Mouse (Mus musculus) CH12.LX (cell line): ENCODE data around the gene Akr1b8. TPM values are rescaled to one million over a fixed set of nuclear protein-coding genes. Genes with fewer than 3 reads are reported as not detected.

Experiments used
- DNase-seq: peaks from one replicate; pipeline ENCODE4 v3.0.0-alpha.2; 2013; ENCODE audit errors: extremely low read depth
- H3K27ac ChIP-seq: 2 replicates; pipeline ENCODE4 v1.5.1; 2012; ENCODE audit warnings: low read depth, mild to moderate bottlenecking, control low read depth, moderate library complexity; ENCODE audit not compliant: insufficient read depth
- H3K27me3 ChIP-seq: replicated peaks from 2 replicates; pipeline ENCODE3; 2012; ENCODE audit warnings: inconsistent platforms
- H3K36me3 ChIP-seq, 2 experiments: replicated peaks in 1 of 2; 2 replicates each; pipeline versions ENCODE3 to v1.6.1; 2012; ENCODE audit warnings: inconsistent platforms in 1 of 2, low read length in 1 of 2, mild to moderate bottlenecking in 1 of 2, mixed read lengths in 1 of 2, moderate library complexity in 1 of 2; ENCODE audit not compliant: control insufficient read depth in 1 of 2, insufficient read depth in 1 of 2
- H3K4me1 ChIP-seq, 2 experiments: 2 replicates each; pipeline ENCODE4 v1.6.1; 2012; ENCODE audit warnings: inconsistent platforms in 1 of 2, moderate library complexity in 1 of 2; ENCODE audit not compliant: insufficient read depth in 2 of 2, control insufficient read depth in 1 of 2
- H3K4me2 ChIP-seq: 2 replicates; pipeline ENCODE4 v1.6.1; 2012; ENCODE audit warnings: low read depth, mild to moderate bottlenecking, control low read depth; ENCODE audit not compliant: poor library complexity, insufficient read depth, severe bottlenecking
- H3K4me3 ChIP-seq, 3 experiments: fragments of 150-350 bp in 1 of 3; sonication (generic) in 1 of 3; replicated peaks in 1 of 3; 2 replicates each; pipeline versions ENCODE3 to v1.5.1; 2011 to 2012; ENCODE audit warnings: low read depth in 2 of 3, low read length in 2 of 3, mild to moderate bottlenecking in 2 of 3, moderate library complexity in 2 of 3, control low read depth in 1 of 3, improper control_type of control experiment in 1 of 3, inconsistent platforms in 1 of 3, mixed read lengths in 1 of 3; ENCODE audit not compliant: poor library complexity in 1 of 3
- H3K79me2 ChIP-seq: replicated peaks from 2 replicates; pipeline ENCODE4 v1.6.1; 2012; ENCODE audit warnings: mild to moderate bottlenecking, moderate library complexity; ENCODE audit not compliant: control insufficient read depth, poor library complexity, insufficient read depth, severe bottlenecking; ENCODE audit errors: extremely low read depth
- H3K9ac ChIP-seq: 2 replicates; pipeline ENCODE4 v1.6.1; 2012; ENCODE audit warnings: low read depth, mild to moderate bottlenecking, control low read depth, moderate library complexity; ENCODE audit not compliant: insufficient read depth
- H3K9me3 ChIP-seq: replicated peaks from 2 replicates; pipeline ENCODE3; 2012; ENCODE audit warnings: low read length, inconsistent platforms, mixed read lengths
- CHD1 ChIP-seq: IDR thresholded peaks from 2 replicates; pipeline ENCODE4 v1.6.1; 2012; ENCODE audit warnings: low read depth, low read length, improper control_type of control experiment, inconsistent platforms
- CTCF ChIP-seq, 2 experiments: IDR thresholded peaks in 1 of 2; conservative IDR thresholded peaks in 1 of 2; 2 replicates each; pipeline ENCODE4 v1.5.1; 2011 to 2012; ENCODE audit warnings: low read depth in 2 of 2, low read length in 2 of 2, improper control_type of control experiment in 1 of 2, inconsistent platforms in 1 of 2, mild to moderate bottlenecking in 1 of 2, moderate library complexity in 1 of 2
- GABPA ChIP-seq: IDR thresholded peaks from 2 replicates; pipeline ENCODE4 v1.6.1; 2012; ENCODE audit warnings: low read depth, low read length, improper control_type of control experiment, inconsistent platforms; ENCODE audit not compliant: insufficient replicate concordance
- HCFC1 ChIP-seq: IDR thresholded peaks from 2 replicates; pipeline ENCODE4 v1.6.1; 2012; ENCODE audit warnings: low read depth, mild to moderate bottlenecking, inconsistent platforms, low read length, improper control_type of control experiment
- IRF4 ChIP-seq: IDR thresholded peaks from 2 replicates; pipeline ENCODE4 v1.6.1; 2014; ENCODE audit warnings: low read depth, mild to moderate bottlenecking, inconsistent platforms, low read length, improper control_type of control experiment
- NELFE ChIP-seq: IDR thresholded peaks from 2 replicates; pipeline ENCODE4 v1.6.1; 2011; ENCODE audit warnings: low read depth, low read length, improper control_type of control experiment
- POLR2A ChIP-seq: IDR thresholded peaks from 2 replicates; pipeline ENCODE4 v1.6.1; 2011; ENCODE audit warnings: low read depth, mild to moderate bottlenecking, improper control_type of control experiment, low read length
- POLR2AphosphoS2 ChIP-seq: IDR thresholded peaks from 2 replicates; pipeline ENCODE4 v1.6.1; 2011; ENCODE audit warnings: low read depth, low read length, improper control_type of control experiment
- RAD21 ChIP-seq: IDR thresholded peaks from 2 replicates; pipeline ENCODE4 v1.6.1; 2011; ENCODE audit warnings: low read depth, mild to moderate bottlenecking, low read length, improper control_type of control experiment, moderate library complexity
- SIN3A ChIP-seq: IDR thresholded peaks from 2 replicates; pipeline ENCODE4 v1.6.1; 2012; ENCODE audit warnings: low read length, improper control_type of control experiment, inconsistent platforms
- SMC3 ChIP-seq: IDR thresholded peaks from 2 replicates; pipeline ENCODE4 v1.6.1; 2011; ENCODE audit warnings: low read depth, low read length, improper control_type of control experiment
- TBP ChIP-seq: conservative IDR thresholded peaks from 2 replicates; pipeline ENCODE4 v1.6.1; 2011; ENCODE audit warnings: low read depth, low read length, improper control_type of control experiment
- ZNF384 ChIP-seq: IDR thresholded peaks from 2 replicates; pipeline ENCODE4 v1.6.1; 2012; ENCODE audit warnings: low read depth, low read length, improper control_type of control experiment, inconsistent platforms
- dilution Hi-C: fragments of 300-500 bp; cut with MboI; formaldehyde crosslinking; loops from 2 replicates; pipeline ENCODE4 v1.14.3; 2020; ENCODE audit warnings: low sequenced_read_pairs; ENCODE audit not compliant: extremely low pct_unique_long_range_greater_than_20kb, extremely low pct_ligation_motif_present
- in situ Hi-C: fragments of 300-500 bp; cut with MboI; formaldehyde crosslinking; loops from 3 replicates; pipeline ENCODE4 v1.14.3; 2019; ENCODE audit warnings: low sequenced_read_pairs, low pct_ligation_motif_present, low pct_unique_long_range_greater_than_20kb, mixed read lengths
- polyA plus RNA-seq: library from polyadenylated mRNA; unstranded; fragments of >175 nt; gene quantifications from 2 replicates; pipeline ENCODE4 v1.2.1, GENCODE M21; 2012; ENCODE audit warnings: low read depth; ENCODE audit not compliant: insufficient read length
- total RNA-seq, 2 experiments: library from RNA; depleted of rRNA; stranded (reverse); fragments of 300-350 nt in 1 of 2; fragments of >200 nt in 1 of 2; gene quantifications; 2 replicates each; pipeline ENCODE4 v1.2.3; 2012 to 2014

Akr1b8 gene
- total and polyA plus RNA-seq, 3 experiments: 0.21 TPM; not detected in 2

DNA sequence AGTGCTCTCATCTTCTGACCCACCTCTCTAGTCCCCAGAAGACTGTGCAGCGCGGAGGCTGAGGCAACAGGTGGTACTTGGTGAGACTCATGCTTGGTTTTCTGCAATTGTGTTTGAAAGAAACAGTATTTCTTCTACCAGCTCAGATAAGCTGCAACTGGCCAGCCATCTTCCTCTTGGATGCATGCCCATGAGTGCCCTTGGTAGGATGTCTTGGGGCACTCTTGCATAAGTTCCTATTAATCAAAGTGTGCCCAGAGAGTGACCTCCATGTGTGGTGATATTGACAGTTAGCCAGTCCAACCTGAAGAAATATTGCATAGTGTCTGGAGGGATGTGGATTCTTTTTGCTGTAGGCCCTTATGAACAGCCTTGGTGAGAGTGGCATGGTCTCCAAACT, 62.6 kb downstream of the Akr1b8 start:
- no peak overlapping the region for H3K9ac ChIP-seq
- peaks cover 0 to 8% of the 10 kb centered on the region in 2 experiments; a peak in 2 of 4 replicates for H3K4me1 ChIP-seq
- no peak for DNase-seq
- no peak overlapping the region for H3K4me3 ChIP-seq
- no peaks in the 10 kb centered on the region for H3K9me3 ChIP-seq
- no peak overlapping the region for H3K27ac ChIP-seq
- no peak overlapping the region for H3K4me2 ChIP-seq
- no peak for TF ChIP-seq CHD1
- TF ChIP-seq POLR2AphosphoS2: no peak
- no peak for TF ChIP-seq CTCF (conservative IDR thresholded peaks at IDR 0.05 in 1 of 2, IDR thresholded peaks at IDR 0.05 in 1 of 2; ENCODE audit: low read depth in 2 of 2, low read length in 2 of 2)
- TF ChIP-seq ZNF384: no peak
- no peak for TF ChIP-seq SIN3A
- TF ChIP-seq NELFE: no peak
- TF ChIP-seq IRF4: no peak
- TF ChIP-seq SMC3: no peak
- no peak for TF ChIP-seq POLR2A
- no peak for TF ChIP-seq GABPA
- TF ChIP-seq RAD21: no peak
- no peak for TF ChIP-seq HCFC1
- TF ChIP-seq TBP: no peak
- dilution Hi-C loops (no loop called here), in situ Hi-C loops (no loop called here)
- no peaks in the 10 kb centered on the region for H3K27me3 ChIP-seq
- no peaks in the 10 kb centered on the region for H3K36me3 ChIP-seq
- H3K79me2 ChIP-seq: no peaks in the 10 kb centered on the region

Other genes with a start within 250 kb of the Akr1b8 start
- gene Slc35b4, start 177.0 kb upstream of the Akr1b8 start, total RNA-seq (2012; rRNA removed): 14.9 and 16.9 TPM in 2 replicates
- 14.1 and 19.8 TPM in 2 replicates for gene Slc35b4, start 177.0 kb upstream of the Akr1b8 start, total RNA-seq (2014; rRNA removed)
- 30.7 and 34.8 TPM in 2 replicates for gene Slc35b4, start 177.0 kb upstream of the Akr1b8 start, polyA plus RNA-seq
- 313 and 382 TPM in 2 replicates for gene Akr1b3, start 36.6 kb upstream of the Akr1b8 start, total RNA-seq (2012; rRNA removed)
- gene Akr1b3, start 36.6 kb upstream of the Akr1b8 start, total RNA-seq (2014; rRNA removed): 257 and 264 TPM in 2 replicates
- gene Akr1b3, start 36.6 kb upstream of the Akr1b8 start, polyA plus RNA-seq: 344 and 359 TPM in 2 replicates
- 20.3 and 20.7 TPM in 2 replicates for gene Akr1b10, start 30.1 kb downstream of the Akr1b8 start, total RNA-seq (2012; rRNA removed)
- gene Akr1b10, start 30.1 kb downstream of the Akr1b8 start, total RNA-seq (2014; rRNA removed): 29.6 and 34.0 TPM in 2 replicates
- 29.3 and 34.7 TPM in 2 replicates for gene Akr1b10, start 30.1 kb downstream of the Akr1b8 start, polyA plus RNA-seq
- 0.08 TPM in 2 replicates for gene Akr1b7, start 58.2 kb downstream of the Akr1b8 start, total RNA-seq (2012; rRNA removed)
- not detected in 2 replicates for gene Akr1b7, start 58.2 kb downstream of the Akr1b8 start, total RNA-seq (2014; rRNA removed)
- not detected in 2 replicates for gene Akr1b7, start 58.2 kb downstream of the Akr1b8 start, polyA plus RNA-seq
- 12.7 and 15.8 TPM in 2 replicates for gene Bpgm, start 122.1 kb downstream of the Akr1b8 start, total RNA-seq (2012; rRNA removed)
- gene Bpgm, start 122.1 kb downstream of the Akr1b8 start, total RNA-seq (2014; rRNA removed): 10.9 and 12.4 TPM in 2 replicates
- 10.8 and 11.6 TPM in 2 replicates for gene Bpgm, start 122.1 kb downstream of the Akr1b8 start, polyA plus RNA-seq
- gene Cald1, start 244.4 kb downstream of the Akr1b8 start, total RNA-seq (2012; rRNA removed): 0.38 and 0.55 TPM in 2 replicates
- 0.97 and 1.1 TPM in 2 replicates for gene Cald1, start 244.4 kb downstream of the Akr1b8 start, total RNA-seq (2014; rRNA removed)
- 4.0 and 5.8 TPM in 2 replicates for gene Cald1, start 244.4 kb downstream of the Akr1b8 start, polyA plus RNA-seq